Mouse (Mus musculus): ENCODE measurements at regions not wholly inside any gene's neighbourhood (a gene's known extent, or its start where the extent isn't known, plus 50 kb on each side); places are given as distances from the start of the nearest gene placed in this dataset.

DNA sequence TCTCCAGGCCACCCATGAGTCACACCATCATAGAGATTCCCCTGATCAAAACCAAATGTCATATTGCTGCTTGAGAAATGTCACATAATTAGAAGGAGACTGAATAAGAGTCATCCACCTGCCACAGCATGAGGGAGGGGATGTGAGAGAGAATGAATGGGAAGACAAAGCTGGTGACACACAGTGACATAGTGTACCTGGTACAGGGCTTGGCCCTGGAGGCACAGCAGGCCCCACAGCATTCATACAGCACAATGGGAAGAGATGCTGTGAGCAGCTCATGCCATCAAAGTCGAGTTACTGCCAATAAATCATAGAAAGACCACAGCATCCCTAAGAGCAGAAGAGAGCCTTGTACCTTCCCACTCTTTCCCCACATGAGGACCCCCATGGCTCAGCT lies 327.8 kb downstream of the Pax3 start:
- no peak for ATAC-seq (ENCODE audit: low FRiP score, low TSS enrichment)
- Histone ChIP-seq H3K4me1 (ENCODE audit: insufficient read depth, low read length) (no peaks in the 10 kb centered on the region), H3K9me3 (ENCODE audit: low read length) (no peaks in the 10 kb centered on the region), H3K9ac (replicated peaks; ENCODE audit: low read length) (no peak overlapping the region), H3K36me3 (ENCODE audit: insufficient read depth, low read length) (no peaks in the 10 kb centered on the region), H3K4me3 (ENCODE audit: low read length) (no peak overlapping the region), H3K27me3 (ENCODE audit: insufficient read depth, low read length) (no peaks in the 10 kb centered on the region), H3K4me2 (replicated peaks; ENCODE audit: low read depth, low read length) (no peak overlapping the region), H3K27ac (ENCODE audit: low read length) (no peak overlapping the region)
- WGBS: 29% methylated on average over 1 of the region's 1 CpGs

- Histone ChIP-seq H3K4me1 (ENCODE audit: insufficient read depth, low read length) (no peaks in the 10 kb centered on the region), H3K4me3 (ENCODE audit: low read length) (no peak overlapping the region), H3K27me3 (ENCODE audit: insufficient read depth, low read length) (no peaks in the 10 kb centered on the region), H3K9ac (replicated peaks; ENCODE audit: low read length) (no peak overlapping the region), H3K36me3 (ENCODE audit: insufficient read depth, low read length) (no peaks in the 10 kb centered on the region), H3K9me3 (ENCODE audit: low read length) (no peaks in the 10 kb centered on the region), H3K4me2 (replicated peaks; ENCODE audit: low read depth, low read length) (no peak overlapping the region), H3K27ac (ENCODE audit: low read length) (no peak overlapping the region)
- WGBS: 91% methylated on average over 9 of the region's 9 CpGs
- no peak for ATAC-seq (ENCODE audit: low FRiP score, low TSS enrichment)
Observed at GRCm38 (mm10) chr1:77859931-77860330, 337.0 kb downstream of the Pax3 start.

- H3K4me3 ChIP-seq (ENCODE audit: low read length): no peak overlapping the region
- H3K9me3 ChIP-seq (ENCODE audit: low read length): no peaks in the 10 kb centered on the region
- no peaks in the 10 kb centered on the region for H3K36me3 ChIP-seq (ENCODE audit: insufficient read depth, low read length)
- H3K4me2 ChIP-seq (replicated peaks; ENCODE audit: low read depth, low read length): no peak overlapping the region
- no peaks in the 10 kb centered on the region for H3K27me3 ChIP-seq (ENCODE audit: insufficient read depth, low read length)
- WGBS: 80% methylated on average over 1 of the region's 1 CpGs
- no peak for ATAC-seq (ENCODE audit: low FRiP score, low TSS enrichment)
- no peaks in the 10 kb centered on the region for H3K4me1 ChIP-seq (ENCODE audit: insufficient read depth, low read length)
- H3K9ac ChIP-seq (replicated peaks; ENCODE audit: low read length): no peak overlapping the region
- H3K27ac ChIP-seq (ENCODE audit: low read length): no peak overlapping the region
Observed at GRCm38 (mm10) chr1:77854366-77854765, 339.5 kb upstream of the Epha4 start.

GRCm38 (mm10) chr1:77847766-77848615 lies 333.1 kb upstream of the Epha4 start:
- Histone ChIP-seq H3K9me3 (ENCODE audit: low read length) (no peaks in the 10 kb centered on the region), H3K4me2 (replicated peaks; ENCODE audit: low read depth, low read length) (no peak overlapping the region), H3K36me3 (ENCODE audit: insufficient read depth, low read length) (no peaks in the 10 kb centered on the region), H3K4me1 (ENCODE audit: insufficient read depth, low read length) (peaks cover 7% of the 10 kb centered on the region; the same call in 1 of the 2 replicates), H3K9ac (replicated peaks; ENCODE audit: low read length) (no peak overlapping the region), H3K27ac (ENCODE audit: low read length) (no peak overlapping the region), H3K27me3 (ENCODE audit: insufficient read depth, low read length) (no peaks in the 10 kb centered on the region), H3K4me3 (ENCODE audit: low read length) (no peak overlapping the region)
- WGBS: 53% methylated on average over 9 of the region's 9 CpGs
- ATAC-seq (ENCODE audit: low FRiP score, low TSS enrichment): no peak

- no peak overlapping the region for H3K4me2 ChIP-seq (replicated peaks; ENCODE audit: low read depth, low read length)
- no peak for ATAC-seq (ENCODE audit: low FRiP score, low TSS enrichment)
- 75% methylated on average over 12 of the region's 12 CpGs for WGBS
- H3K4me3 ChIP-seq (ENCODE audit: low read length): no peak overlapping the region
- H3K27ac ChIP-seq (ENCODE audit: low read length): no peak overlapping the region
- no peaks in the 10 kb centered on the region for H3K9me3 ChIP-seq (ENCODE audit: low read length)
- no peaks in the 10 kb centered on the region for H3K27me3 ChIP-seq (ENCODE audit: insufficient read depth, low read length)
- no peaks in the 10 kb centered on the region for H3K36me3 ChIP-seq (ENCODE audit: insufficient read depth, low read length)
- no peak overlapping the region for H3K9ac ChIP-seq (replicated peaks; ENCODE audit: low read length)
- peaks cover 7% of the 10 kb centered on the region; the same call in 1 of the 2 replicates for H3K4me1 ChIP-seq (ENCODE audit: insufficient read depth, low read length)
Observed at GRCm38 (mm10) chr1:77846039-77846727, 331.3 kb upstream of the Epha4 start.

DNA sequence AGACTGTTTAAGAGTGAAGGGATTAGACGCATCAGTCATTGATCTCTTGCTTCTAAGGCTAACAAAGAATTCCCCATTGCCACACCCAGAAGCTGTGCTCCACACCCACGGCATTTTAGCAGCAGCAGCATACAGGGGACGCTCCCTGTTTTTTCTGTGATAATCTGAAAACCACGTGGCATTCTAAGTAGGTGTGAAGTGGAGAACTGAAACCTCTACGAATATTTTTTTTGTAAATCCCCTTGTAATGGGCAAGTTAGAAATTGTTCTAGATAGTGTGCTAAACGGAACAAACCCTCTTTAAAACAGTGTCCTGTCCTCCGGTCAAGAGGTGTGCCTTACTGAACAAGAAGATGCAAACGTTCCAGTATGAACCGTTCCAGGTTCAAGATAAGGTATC lies 325.8 kb upstream of the Epha4 start:
- 54% methylated on average over 9 of the region's 9 CpGs for WGBS
- Histone ChIP-seq H3K27ac (ENCODE audit: low read length) (no peak overlapping the region), H3K36me3 (ENCODE audit: insufficient read depth, low read length) (no peaks in the 10 kb centered on the region)

GRCm38 (mm10) chr1:77832174-77832573 lies 317.3 kb upstream of the Epha4 start:
- no peak overlapping the region for H3K27ac ChIP-seq (ENCODE audit: low read length)
- H3K9ac ChIP-seq (replicated peaks; ENCODE audit: low read length): no peak overlapping the region
- H3K4me1 ChIP-seq (ENCODE audit: insufficient read depth, low read length): no peaks in the 10 kb centered on the region
- H3K36me3 ChIP-seq (ENCODE audit: insufficient read depth, low read length): no peaks in the 10 kb centered on the region
- no peaks in the 10 kb centered on the region for H3K27me3 ChIP-seq (ENCODE audit: insufficient read depth, low read length)
- 62% methylated on average over 2 of the region's 2 CpGs for WGBS
- ATAC-seq (ENCODE audit: low FRiP score, low TSS enrichment): no peak
- no peaks in the 10 kb centered on the region for H3K9me3 ChIP-seq (ENCODE audit: low read length)
- H3K4me2 ChIP-seq (replicated peaks; ENCODE audit: low read depth, low read length): no peak overlapping the region
- no peak overlapping the region for H3K4me3 ChIP-seq (ENCODE audit: low read length)

More for the DNA sequence above, 325.8 kb upstream of the Epha4 start:
- H3K4me2 ChIP-seq (replicated peaks; ENCODE audit: low read depth, low read length): no peak overlapping the region
- no peaks in the 10 kb centered on the region for H3K9me3 ChIP-seq (ENCODE audit: low read length)
- no peak overlapping the region for H3K9ac ChIP-seq (replicated peaks; ENCODE audit: low read length)
- H3K4me3 ChIP-seq (ENCODE audit: low read length): no peak overlapping the region
- no peaks in the 10 kb centered on the region for H3K4me1 ChIP-seq (ENCODE audit: insufficient read depth, low read length)
- no peak for ATAC-seq (ENCODE audit: low FRiP score, low TSS enrichment)
- no peaks in the 10 kb centered on the region for H3K27me3 ChIP-seq (ENCODE audit: insufficient read depth, low read length)

GRCm38 (mm10) chr1:77824716-77825387 lies 310.0 kb upstream of the Epha4 start:
- Histone ChIP-seq H3K27ac (ENCODE audit: low read length) (peak overlapping the region; percentile 77), H3K27me3 (ENCODE audit: insufficient read depth, low read length) (no peaks in the 10 kb centered on the region), H3K4me2 (replicated peaks; ENCODE audit: low read depth, low read length) (no peak overlapping the region), H3K4me1 (ENCODE audit: insufficient read depth, low read length) (0 out of 2 replicates have a peak, but pooled peaks cover 2% of the 10 kb centered on the region), H3K9ac (replicated peaks; ENCODE audit: low read length) (no peak overlapping the region), H3K36me3 (ENCODE audit: insufficient read depth, low read length) (no peaks in the 10 kb centered on the region), H3K4me3 (ENCODE audit: low read length) (no peak overlapping the region), H3K9me3 (ENCODE audit: low read length) (no peaks in the 10 kb centered on the region)
- no peak; the same call in 1 of the 2 replicates for ATAC-seq (ENCODE audit: low FRiP score, low TSS enrichment)
- WGBS: 26% methylated on average over 5 of the region's 5 CpGs

GRCm38 (mm10) chr1:77823801-77824687 lies 309.2 kb upstream of the Epha4 start:
- H3K36me3 ChIP-seq (ENCODE audit: insufficient read depth, low read length): no peaks in the 10 kb centered on the region
- 23% methylated on average over 10 of the region's 10 CpGs for WGBS
- H3K4me3 ChIP-seq (ENCODE audit: low read length): peak overlapping the region; percentile 5; the same call in 1 of the 2 replicates
- H3K27ac ChIP-seq (ENCODE audit: low read length): peak overlapping the region; percentile 77
- H3K9ac ChIP-seq (replicated peaks; ENCODE audit: low read length): no peak overlapping the region
- ATAC-seq (ENCODE audit: low FRiP score, low TSS enrichment): peak; percentile 94
- H3K4me1 ChIP-seq (ENCODE audit: insufficient read depth, low read length): 0 out of 2 replicates have a peak, but pooled peaks cover 2% of the 10 kb centered on the region
- H3K27me3 ChIP-seq (ENCODE audit: insufficient read depth, low read length): no peaks in the 10 kb centered on the region
- H3K9me3 ChIP-seq (ENCODE audit: low read length): no peaks in the 10 kb centered on the region
- peak overlapping the region; percentile 17; the same call in 1 of the 2 replicates for H3K4me2 ChIP-seq (replicated peaks; ENCODE audit: low read depth, low read length)

All from kidney, embryonic 16.5 days (tissue).